ENCODE assay signal across 1 mouse cellular context in the genomic region with DNA sequence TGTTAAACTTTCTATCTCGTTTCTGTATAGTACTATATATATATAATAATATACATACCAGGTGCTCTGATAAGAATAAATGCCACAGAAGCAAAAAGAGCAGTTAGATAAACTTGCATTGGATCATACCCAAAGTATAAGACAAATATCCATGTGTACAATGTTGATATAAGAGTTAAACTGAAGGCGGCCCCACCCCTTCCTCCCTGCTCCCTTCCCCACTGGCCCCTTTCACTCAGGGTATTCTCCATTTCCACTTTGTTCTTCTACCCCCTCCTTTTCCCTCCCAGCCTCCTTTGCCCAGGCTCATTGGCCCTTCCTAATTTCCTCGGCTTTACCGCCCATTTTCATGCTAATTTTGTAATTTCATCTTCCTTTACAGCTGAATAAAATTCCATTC.
TF ChIP-seq lines count a peak whose summit lies in the region.

No protein-coding gene starts in this region.

TF ChIP-seq in MEL, 35 proteins besides CTCF, POLR2A, EP300 and RAD21:
- TF ChIP-seq TCF12 (IDR thresholded peaks at IDR 0.05; ENCODE audit: low read depth, low read length) (peak; percentile 35; the same call in 1 of the 2 replicates), TBP (IDR thresholded peaks at IDR 0.05; ENCODE audit: low read depth, low read length) (no peak), ELF1 (IDR thresholded peaks at IDR 0.05; ENCODE audit: low read depth, low read length) (no peak), SIN3A (IDR thresholded peaks at IDR 0.05; ENCODE audit: low read length) (no peak), JUND (IDR thresholded peaks at IDR 0.05; ENCODE audit: low read depth, low read length) (no peak), TAL1 (IDR thresholded peaks at IDR 0.05; ENCODE audit: low read length) (no peak), POLR2AphosphoS5 (IDR thresholded peaks at IDR 0.05; ENCODE audit: borderline replicate concordance, low read depth, low read length) (no peak), ZC3H11A (IDR thresholded peaks at IDR 0.05; ENCODE audit: low read depth, low read length) (no peak)
TF ChIP-seq in MEL: peak in this region for 1.
